Mouse (Mus musculus): Measurements from ENCODE around the gene Oprd1. TPM values are rescaled to one million over a fixed set of nuclear protein-coding genes. Genes with fewer than 3 reads are reported as not detected.
A peak's percentile ranks its signal among the peaks of the same experiment; 100 is the strongest.

The Oprd1 gene
- polyA plus RNA-seq, 1 experiment, result not detected

GRCm38 (mm10) chr4:132067112-132067937 lies 77.0 kb downstream of the Oprd1 start:
- no peaks in the 10 kb centered on the region for H3K9me3 ChIP-seq
- H3K36me3 ChIP-seq (replicated peaks; ENCODE audit: low read length), result peaks cover 98% of the 10 kb centered on the region
- H3K4me1 ChIP-seq, result peaks cover 98% of the 10 kb centered on the region
- TF ChIP-seq FLI1 (IDR thresholded peaks at IDR 0.05; ENCODE audit: low read length) (no peak), GATA1 (IDR thresholded peaks at IDR 0.05; ENCODE audit: borderline replicate concordance, low read length) (no peak)
- H3K4me3 ChIP-seq (replicated peaks), result peak overlapping the region; percentile 83
- H3K27me3 ChIP-seq (replicated peaks), result no peaks in the 10 kb centered on the region

GRCm38 (mm10) chr4:132066101-132066773 lies 78.0 kb downstream of the Oprd1 start:
- H3K4me3 ChIP-seq (replicated peaks), result peak overlapping the region; percentile 83
- no peaks in the 10 kb centered on the region for H3K27me3 ChIP-seq (replicated peaks)
- peaks cover 96% of the 10 kb centered on the region for H3K36me3 ChIP-seq (replicated peaks; ENCODE audit: low read length)
- peaks cover 98% of the 10 kb centered on the region for H3K4me1 ChIP-seq
- TF ChIP-seq GATA1 (IDR thresholded peaks at IDR 0.05; ENCODE audit: borderline replicate concordance, low read length), result no peak
- no peak for TF ChIP-seq FLI1 (IDR thresholded peaks at IDR 0.05; ENCODE audit: low read length)
- no peaks in the 10 kb centered on the region for H3K9me3 ChIP-seq

- no peak for TF ChIP-seq GATA1 (IDR thresholded peaks at IDR 0.05; ENCODE audit: borderline replicate concordance, low read length)
- no peak for TF ChIP-seq FLI1 (IDR thresholded peaks at IDR 0.05; ENCODE audit: low read length)
- Histone ChIP-seq H3K9me3 (no peaks in the 10 kb centered on the region), H3K27me3 (replicated peaks) (no peaks in the 10 kb centered on the region), H3K4me1 (peaks cover 98% of the 10 kb centered on the region), H3K4me3 (replicated peaks) (peak overlapping the region; percentile 83), H3K36me3 (replicated peaks; ENCODE audit: low read length) (peaks cover 95% of the 10 kb centered on the region)
These were observed 78.7 kb downstream of the Oprd1 start for GRCm38 (mm10) chr4:132065578-132065977.

GRCm38 (mm10) chr4:132064550-132064949 lies 79.7 kb downstream of the Oprd1 start:
- Histone ChIP-seq H3K4me1 (peaks cover 98% of the 10 kb centered on the region), H3K27me3 (replicated peaks) (no peaks in the 10 kb centered on the region), H3K36me3 (replicated peaks; ENCODE audit: low read length) (peaks cover 95% of the 10 kb centered on the region), H3K4me3 (replicated peaks) (peak overlapping the region; percentile 79), H3K9me3 (no peaks in the 10 kb centered on the region)
- TF ChIP-seq FLI1 (IDR thresholded peaks at IDR 0.05; ENCODE audit: low read length) (no peak), GATA1 (IDR thresholded peaks at IDR 0.05; ENCODE audit: borderline replicate concordance, low read length) (no peak)

GRCm38 (mm10) chr4:132062934-132063884 lies 81.1 kb downstream of the Oprd1 start:
- peaks cover 98% of the 10 kb centered on the region for H3K4me1 ChIP-seq
- peaks cover 95% of the 10 kb centered on the region for H3K36me3 ChIP-seq (replicated peaks; ENCODE audit: low read length)
- no peaks in the 10 kb centered on the region for H3K9me3 ChIP-seq
- TF ChIP-seq FLI1 (IDR thresholded peaks at IDR 0.05; ENCODE audit: low read length) (no peak), GATA1 (IDR thresholded peaks at IDR 0.05; ENCODE audit: borderline replicate concordance, low read length) (no peak)
- peak overlapping the region; percentile 87 for H3K4me3 ChIP-seq (replicated peaks)
- no peaks in the 10 kb centered on the region for H3K27me3 ChIP-seq (replicated peaks)

GRCm38 (mm10) chr4:132062289-132062688 lies 82.0 kb downstream of the Oprd1 start:
- H3K9me3 ChIP-seq, result no peaks in the 10 kb centered on the region
- H3K4me3 ChIP-seq (replicated peaks), result peak overlapping the region; percentile 83
- H3K4me1 ChIP-seq, result peaks cover 98% of the 10 kb centered on the region
- H3K27me3 ChIP-seq (replicated peaks), result no peaks in the 10 kb centered on the region
- H3K36me3 ChIP-seq (replicated peaks; ENCODE audit: low read length), result peaks cover 94% of the 10 kb centered on the region
- TF ChIP-seq FLI1 (IDR thresholded peaks at IDR 0.05; ENCODE audit: low read length) (no peak), GATA1 (IDR thresholded peaks at IDR 0.05; ENCODE audit: borderline replicate concordance, low read length) (no peak)

Other genes starting within 250 kb of the Oprd1 start
- not detected in 2 replicates for gene Tmem200b, start 222.7 kb downstream of the Oprd1 start, polyA plus RNA-seq (2012; ENCODE audit: insufficient read depth, low replicate concordance)
- gene Gm10300, start 69.8 kb downstream of the Oprd1 start, polyA plus RNA-seq (2012; ENCODE audit: insufficient read depth, low replicate concordance), result 0.23 TPM in 1 of 2 replicates, not detected in the other
- 90.5 and 122 TPM in 2 replicates for gene Epb41, start 69.2 kb downstream of the Oprd1 start, polyA plus RNA-seq (2012; ENCODE audit: insufficient read depth, low replicate concordance)
- gene Ythdf2, start 67.8 kb upstream of the Oprd1 start, polyA plus RNA-seq (2012; ENCODE audit: insufficient read depth, low replicate concordance), result 15.8 and 21.1 TPM in 2 replicates
- gene Gmeb1, start 117.1 kb upstream of the Oprd1 start, polyA plus RNA-seq (2012; ENCODE audit: insufficient read depth, low replicate concordance), result 7.9 and 9.0 TPM in 2 replicates
- gene Taf12, start 129.9 kb upstream of the Oprd1 start, polyA plus RNA-seq (2012; ENCODE audit: insufficient read depth, low replicate concordance), result 0.87 and 14.0 TPM in 2 replicates
- gene Rab42, start 158.9 kb upstream of the Oprd1 start, polyA plus RNA-seq (2012; ENCODE audit: insufficient read depth, low replicate concordance), result not detected in 2 replicates
- gene Trnau1ap, start 185.1 kb upstream of the Oprd1 start, polyA plus RNA-seq (2012; ENCODE audit: insufficient read depth, low replicate concordance), result 20.9 and 58.9 TPM in 2 replicates
- gene Rcc1, start 209.1 kb upstream of the Oprd1 start, polyA plus RNA-seq (2012; ENCODE audit: insufficient read depth, low replicate concordance), result 1.2 and 16.4 TPM in 2 replicates

All from megakaryocyte, embryonic 14.5 days (primary cell).